Mouse (Mus musculus) heart, postnatal 0 days (tissue): ENCODE measurements around the gene Snrnp48. TPM values are rescaled to one million over a fixed set of nuclear protein-coding genes. Genes with fewer than 3 reads are reported as not detected.

Experiments used
- ATAC-seq: fragments of 200-750 bp; cut with Nextera tagmentation; 2 replicates; pipeline ENCODE4 v1.8.0; 2017; ENCODE audit warnings: low read depth, moderate number of reproducible peaks, moderate library complexity; ENCODE audit not compliant: insufficient read depth
- DNase-seq: peaks from one replicate; pipeline ENCODE4 v3.0.0-alpha.2; 2016; ENCODE audit warnings: low spot score
- H3K27ac ChIP-seq: fragments of 300-500 bp; sonication (generic); 2 replicates; pipeline ENCODE4 v1.5.1; 2014; ENCODE audit warnings: low read depth, mild to moderate bottlenecking
- H3K27me3 ChIP-seq: fragments of 300-500 bp; sonication (generic); 2 replicates; pipeline ENCODE4 v1.6.1; 2014; ENCODE audit warnings: low read length, mixed read lengths; ENCODE audit not compliant: control insufficient read depth, insufficient read depth
- H3K36me3 ChIP-seq: fragments of 300-500 bp; sonication (generic); replicated peaks from 2 replicates; pipeline ENCODE4 v1.6.1; 2014; ENCODE audit warnings: low read length, mixed read lengths; ENCODE audit not compliant: control insufficient read depth, insufficient read depth
- H3K4me1 ChIP-seq: fragments of 300-500 bp; sonication (generic); 2 replicates; pipeline ENCODE4 v1.6.1; 2014; ENCODE audit warnings: antibody characterized with exemption; ENCODE audit not compliant: control insufficient read depth, insufficient read depth
- H3K4me2 ChIP-seq: fragments of 300-500 bp; sonication (generic); 2 replicates; pipeline ENCODE4 v1.6.1; 2014; ENCODE audit warnings: low read depth, mild to moderate bottlenecking, low read length, moderate library complexity
- H3K4me3 ChIP-seq: fragments of 300-500 bp; sonication (generic); 2 replicates; pipeline ENCODE4 v1.5.1; 2014; ENCODE audit warnings: low read depth, low read length
- H3K9ac ChIP-seq: fragments of 300-500 bp; sonication (generic); replicated peaks from 2 replicates; pipeline ENCODE4 v1.6.1; 2014; ENCODE audit warnings: low read depth, low read length, mixed read lengths
- H3K9me3 ChIP-seq: fragments of 300-500 bp; sonication (generic); replicated peaks from 2 replicates; pipeline ENCODE4 v1.6.1; 2016; ENCODE audit warnings: low read length; ENCODE audit not compliant: control insufficient read depth
- CTCF ChIP-seq: IDR thresholded peaks from 2 replicates; pipeline ENCODE4 v1.5.1; 2016; ENCODE audit warnings: antibody characterized with exemption, control low read depth, low read depth
- EP300 ChIP-seq: IDR thresholded peaks from 2 replicates; pipeline ENCODE4 v1.6.1; 2016; ENCODE audit warnings: antibody characterized with exemption, low read depth
- WGBS: fragments of 180-500 bp; shearing (Covaris S2); extraction: QIAGEN DNeasy Blood & Tissue Kit; methylation state at CpG from one replicate; pipeline ENCODE4 v1.1.7; 2014; 5-methylcytosine and 5-hydroxymethylcytosine counted together
- polyA plus RNA-seq: library from polyadenylated mRNA; unstranded; fragments of >200 nt; fragmentation: Nextera tagmentation; extraction: Ambion mirVana; gene quantifications from 2 replicates; pipeline ENCODE4 v1.2.1, GENCODE M21; 2015
- total RNA-seq: library from RNA; depleted of rRNA; stranded (reverse); fragments of >200 nt; gene quantifications from 2 replicates; pipeline ENCODE4 v1.2.3, GENCODE M21; 2014; ENCODE audit warnings: low replicate concordance

Snrnp48 gene
- total and polyA plus RNA-seq, 2 experiments from 2014 or later = 8.3 to 15.0 TPM

GRCm38 (mm10) chr13:38211122-38211521 is 6.4 kb downstream of the Snrnp48 start:
- peaks cover 47% of the 10 kb centered on the region for H3K36me3 ChIP-seq
- no peaks in the 10 kb centered on the region for H3K27me3 ChIP-seq
- no peak overlapping the region for H3K4me2 ChIP-seq
- WGBS = 88% methylated on average over 5 of the region's 5 CpGs
- ATAC-seq = no peak
- no peak for DNase-seq
- H3K4me3 ChIP-seq = no peak overlapping the region
- H3K4me1 ChIP-seq = peaks cover 4% of the 10 kb centered on the region
- TF ChIP-seq CTCF (no peak), EP300 (no peak)
- H3K9ac ChIP-seq = no peak overlapping the region
- no peak overlapping the region for H3K27ac ChIP-seq
- no peaks in the 10 kb centered on the region for H3K9me3 ChIP-seq

- no peak overlapping the region for H3K27ac ChIP-seq
- TF ChIP-seq EP300 (no peak), CTCF (no peak)
- no peaks in the 10 kb centered on the region for H3K4me1 ChIP-seq
- 93% methylated on average over 3 of the region's 3 CpGs for WGBS
- no peak overlapping the region for H3K4me3 ChIP-seq
- H3K36me3 ChIP-seq = peaks cover 77% of the 10 kb centered on the region
- no peaks in the 10 kb centered on the region for H3K27me3 ChIP-seq
- no peak for DNase-seq
- no peak overlapping the region for H3K9ac ChIP-seq
- no peak overlapping the region for H3K4me2 ChIP-seq
- H3K9me3 ChIP-seq = no peaks in the 10 kb centered on the region
- no peak for ATAC-seq
Observed at GRCm38 (mm10) chr13:38218686-38219085, 13.9 kb downstream of the Snrnp48 start.

- Histone ChIP-seq H3K9ac (no peak overlapping the region), H3K4me3 (no peak overlapping the region), H3K4me1 (no peaks in the 10 kb centered on the region), H3K27me3 (no peaks in the 10 kb centered on the region), H3K36me3 (peaks cover 86% of the 10 kb centered on the region), H3K9me3 (no peaks in the 10 kb centered on the region; the same call in 1 of the 2 replicates), H3K4me2 (no peak overlapping the region), H3K27ac (no peak overlapping the region)
- 94% methylated on average over 6 of the region's 6 CpGs for WGBS
- ATAC-seq = no peak
- DNase-seq = no peak
- TF ChIP-seq CTCF = peak; percentile 30
- no peak for TF ChIP-seq EP300
Observed at GRCm38 (mm10) chr13:38220331-38220730, 15.6 kb downstream of the Snrnp48 start.

GRCm38 (mm10) chr13:38230177-38230821 is 25.6 kb downstream of the Snrnp48 start:
- Histone ChIP-seq H3K36me3 (peaks cover 33% of the 10 kb centered on the region), H3K9me3 (no peaks in the 10 kb centered on the region), H3K27ac (no peak overlapping the region), H3K4me2 (no peak overlapping the region), H3K27me3 (no peaks in the 10 kb centered on the region), H3K4me1 (no peaks in the 10 kb centered on the region), H3K4me3 (no peak overlapping the region), H3K9ac (no peak overlapping the region)
- 45% methylated on average over 9 of the region's 9 CpGs for WGBS
- no peak for DNase-seq
- ATAC-seq = no peak
- TF ChIP-seq EP300 = no peak
- no peak for TF ChIP-seq CTCF

- H3K4me1 ChIP-seq = no peaks in the 10 kb centered on the region
- H3K4me2 ChIP-seq = no peak overlapping the region
- H3K36me3 ChIP-seq = peaks cover 18% of the 10 kb centered on the region
- TF ChIP-seq CTCF = no peak
- H3K4me3 ChIP-seq = no peak overlapping the region
- no peaks in the 10 kb centered on the region for H3K9me3 ChIP-seq
- H3K27me3 ChIP-seq = no peaks in the 10 kb centered on the region
- DNase-seq (no peak), ATAC-seq (no peak)
- H3K9ac ChIP-seq = no peak overlapping the region
- WGBS = 85% methylated on average over 4 of the region's 4 CpGs
- no peak overlapping the region for H3K27ac ChIP-seq
Observed at GRCm38 (mm10) chr13:38232411-38232810, 27.7 kb downstream of the Snrnp48 start.
